Mouse (Mus musculus) liver, embryonic 15.5 days (tissue): Measurements from ENCODE around the gene Gm20388. TPM values are rescaled to one million over a fixed set of nuclear protein-coding genes. Genes with fewer than 3 reads are reported as not detected.

ENCODE experiments used
- ATAC-seq: fragments of 200-750 bp; cut with Nextera tagmentation; 2 replicates; pipeline ENCODE4 v1.8.0; 2017; ENCODE audit warnings: moderate number of reproducible peaks, mild to moderate bottlenecking, moderate library complexity; ENCODE audit not compliant: insufficient read depth
- H3K27ac ChIP-seq: fragments of 300-500 bp; sonication (generic); replicated peaks from 2 replicates; pipeline ENCODE4 v1.5.1; 2015; ENCODE audit warnings: mild to moderate bottlenecking, inconsistent platforms
- H3K27me3 ChIP-seq: fragments of 300-500 bp; sonication (generic); 2 replicates; pipeline ENCODE4 v1.6.1; 2015; ENCODE audit warnings: mild to moderate bottlenecking, inconsistent platforms
- H3K36me3 ChIP-seq: fragments of 300-500 bp; sonication (generic); replicated peaks from 2 replicates; pipeline ENCODE4 v1.6.1; 2015; ENCODE audit warnings: moderate library complexity, mild to moderate bottlenecking, inconsistent platforms
- H3K4me1 ChIP-seq: fragments of 300-500 bp; sonication (generic); replicated peaks from 2 replicates; pipeline ENCODE4 v1.6.1; 2015; ENCODE audit warnings: inconsistent platforms
- H3K4me2 ChIP-seq: fragments of 300-500 bp; sonication (generic); 2 replicates; pipeline ENCODE4 v1.6.1; 2015; ENCODE audit warnings: moderate library complexity, mild to moderate bottlenecking, inconsistent platforms
- H3K4me3 ChIP-seq: fragments of 300-500 bp; sonication (generic); replicated peaks from 2 replicates; pipeline ENCODE4 v1.5.1; 2015; ENCODE audit warnings: mild to moderate bottlenecking, inconsistent platforms
- H3K9ac ChIP-seq: fragments of 300-500 bp; sonication (generic); 2 replicates; pipeline ENCODE4 v1.6.1; 2015; ENCODE audit warnings: moderate library complexity, mild to moderate bottlenecking, inconsistent platforms
- H3K9me3 ChIP-seq: fragments of 300-500 bp; sonication (generic); replicated peaks from 2 replicates; pipeline ENCODE4 v1.6.1; 2016; ENCODE audit warnings: inconsistent platforms
- WGBS: fragments of 180-500 bp; shearing (Covaris S2); methylation state at CpG from one replicate; pipeline ENCODE4 v1.1.7; 2015; ENCODE audit warnings: mixed read lengths; ENCODE audit not compliant: insufficient replicate concordance; 5-methylcytosine and 5-hydroxymethylcytosine counted together
- polyA plus RNA-seq: library from polyadenylated mRNA; unstranded; fragments of >200 nt; fragmentation: Nextera tagmentation; extraction: Ambion mirVana; gene quantifications from 2 replicates; pipeline ENCODE4 v1.2.1, GENCODE M21; 2015

Gene Gm20388
- polyA plus RNA-seq, 1 experiment from 2014 or later, result not detected

DNA sequence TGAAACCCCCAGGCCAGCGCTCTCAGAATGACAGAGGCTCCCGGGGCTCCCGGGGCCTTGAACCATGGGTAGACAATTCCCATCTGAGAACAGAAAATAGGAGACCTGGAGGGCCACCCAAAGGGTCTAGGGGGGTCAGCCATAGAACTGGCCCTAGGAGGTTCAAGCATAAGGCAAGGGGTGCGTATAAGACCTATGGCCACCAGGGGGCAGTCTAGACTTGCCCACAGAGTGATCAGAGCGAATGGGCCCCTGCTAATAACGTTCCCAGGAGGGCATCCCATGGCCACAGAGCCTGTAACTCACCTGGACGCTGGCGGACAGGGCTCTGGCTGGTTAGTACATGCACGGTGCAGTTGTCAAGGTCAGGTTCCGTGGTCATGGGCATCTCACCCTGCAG, 2590.2 kb downstream of the Gm20388 start:
- 0 out of 2 replicates have a peak, but pooled peaks cover 6% of the 10 kb centered on the region for H3K4me1 ChIP-seq
- no peaks in the 10 kb centered on the region for H3K9me3 ChIP-seq
- H3K27ac ChIP-seq, result no peak overlapping the region
- WGBS, result 37% methylated on average over 10 of the region's 10 CpGs
- H3K4me2 ChIP-seq, result no peak overlapping the region
- H3K36me3 ChIP-seq, result peaks cover 95% of the 10 kb centered on the region
- H3K4me3 ChIP-seq, result no peak overlapping the region
- peak; percentile 47 for ATAC-seq
- H3K9ac ChIP-seq, result no peak overlapping the region
- no peaks in the 10 kb centered on the region for H3K27me3 ChIP-seq

DNA sequence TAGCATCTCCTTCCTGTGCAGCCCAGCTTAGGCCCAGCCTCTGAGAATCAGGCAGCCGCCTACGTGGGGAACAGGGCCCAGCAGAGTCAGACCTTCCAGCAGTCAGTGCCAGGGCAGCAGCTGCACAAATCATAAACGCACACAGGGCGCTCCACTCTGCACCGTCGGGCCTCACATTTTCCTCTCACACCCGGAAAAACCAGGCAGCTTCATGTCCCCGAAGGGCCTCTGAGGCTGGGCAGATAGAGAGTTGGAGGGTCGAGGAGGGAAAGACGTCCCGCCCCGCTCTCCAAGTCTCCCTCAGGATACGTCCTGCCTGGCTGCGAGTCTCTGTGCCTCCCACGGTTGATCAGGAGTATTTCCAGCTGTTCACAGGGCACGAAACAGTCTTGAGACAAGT, 2600.9 kb downstream of the Gm20388 start:
- no peak overlapping the region for H3K27ac ChIP-seq
- no peak for ATAC-seq

DNA sequence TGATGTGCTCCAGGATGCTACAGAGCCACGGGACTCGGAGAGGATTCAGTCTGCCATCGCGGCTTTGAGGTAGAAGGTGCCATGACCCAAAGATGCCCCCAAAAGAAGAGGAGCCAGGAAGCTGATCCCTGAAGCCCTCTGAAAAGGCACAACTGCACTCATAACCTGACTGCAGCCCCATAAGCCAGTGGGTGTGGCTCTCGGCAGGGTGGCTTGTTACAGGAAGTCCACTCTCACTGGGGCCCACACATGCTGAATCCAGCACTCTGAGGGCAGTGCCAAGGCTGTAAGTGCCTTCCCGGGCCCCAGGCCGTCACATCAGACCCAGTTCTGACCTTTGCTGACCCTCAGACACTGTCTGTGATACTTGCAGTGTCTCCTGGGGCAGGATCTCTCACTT, 2601.8 kb downstream of the Gm20388 start:
- Histone ChIP-seq H3K27me3 (no peaks in the 10 kb centered on the region), H3K36me3 (peaks cover 76% of the 10 kb centered on the region), H3K27ac (no peak overlapping the region; the same call in 1 of the 2 replicates), H3K4me2 (no peak overlapping the region), H3K4me1 (peaks cover 46% of the 10 kb centered on the region), H3K9ac (no peak overlapping the region), H3K4me3 (no peak overlapping the region), H3K9me3 (no peaks in the 10 kb centered on the region)
- 77% methylated on average over 7 of the region's 7 CpGs for WGBS
- ATAC-seq, result no peak

More for the DNA sequence above, 2600.9 kb downstream of the Gm20388 start:
- Histone ChIP-seq H3K4me3 (no peak overlapping the region), H3K4me1 (peaks cover 38% of the 10 kb centered on the region), H3K27me3 (no peaks in the 10 kb centered on the region), H3K4me2 (no peak overlapping the region), H3K9ac (no peak overlapping the region), H3K36me3 (peaks cover 75% of the 10 kb centered on the region), H3K9me3 (no peaks in the 10 kb centered on the region)
- 77% methylated on average over 16 of the region's 16 CpGs for WGBS

DNA sequence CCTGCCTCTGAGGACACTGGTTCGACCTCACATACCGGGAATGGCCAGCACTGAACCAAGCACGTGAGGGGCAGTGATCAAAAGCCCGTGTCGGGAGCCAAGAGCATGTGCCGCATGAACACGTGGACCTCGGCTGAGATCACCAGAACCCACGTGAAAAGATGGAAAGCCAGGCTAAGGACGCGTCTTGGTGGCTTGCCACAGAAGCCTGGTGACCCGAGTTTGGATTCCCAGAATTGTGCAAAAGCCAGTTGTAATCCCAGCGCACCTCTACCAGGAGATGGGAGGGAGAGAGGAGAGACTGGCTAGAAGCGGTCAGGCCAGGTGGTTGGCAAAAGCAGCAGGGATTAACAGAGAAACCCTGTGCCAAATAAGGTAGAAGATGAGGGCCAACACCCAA, 2605.1 kb downstream of the Gm20388 start:
- Histone ChIP-seq H3K27ac (no peak overlapping the region), H3K9ac (no peak overlapping the region), H3K27me3 (no peaks in the 10 kb centered on the region), H3K4me1 (peaks cover 64% of the 10 kb centered on the region), H3K36me3 (peaks cover 55% of the 10 kb centered on the region), H3K9me3 (no peaks in the 10 kb centered on the region), H3K4me2 (no peak overlapping the region), H3K4me3 (no peak overlapping the region)
- 86% methylated on average over 14 of the region's 14 CpGs for whole genome bisulfite sequencing
- no peak for ATAC-seq

DNA sequence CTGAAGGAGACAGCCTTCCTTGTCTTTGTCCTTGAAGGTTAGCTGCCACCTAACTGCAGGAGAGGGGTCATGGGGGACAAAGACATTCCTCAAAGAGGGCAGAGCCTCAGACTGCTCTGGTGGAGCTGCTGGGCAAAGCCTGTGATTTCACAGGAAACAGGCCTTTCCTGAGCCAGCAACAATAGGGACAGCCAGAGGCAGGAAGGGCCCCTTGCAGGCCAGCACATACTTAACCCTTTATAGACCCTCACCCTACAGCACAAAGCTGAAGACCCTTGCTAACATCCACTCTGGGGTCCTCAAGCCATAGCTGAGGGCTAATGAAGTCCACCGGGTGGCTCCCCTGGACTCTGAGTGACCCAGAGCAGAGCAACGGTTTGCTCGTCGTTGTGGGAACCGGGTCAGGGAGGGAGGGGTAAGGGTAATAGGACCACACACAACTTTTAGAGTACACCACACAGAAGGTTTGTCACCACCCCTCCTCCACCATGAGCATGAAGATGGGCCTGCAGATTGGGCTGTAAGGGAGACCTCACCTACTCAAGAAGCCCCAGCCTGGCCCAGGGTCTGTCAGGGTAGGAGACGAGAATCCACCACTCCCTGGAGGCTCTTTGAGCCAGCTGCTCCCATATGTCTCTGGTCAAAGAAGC, 2607.0 kb downstream of the Gm20388 start:
- no peak overlapping the region for H3K4me2 ChIP-seq
- WGBS, result 22% methylated on average over 6 of the region's 6 CpGs
- H3K27ac ChIP-seq, result peak overlapping the region; percentile 48
- H3K36me3 ChIP-seq, result peaks cover 41% of the 10 kb centered on the region
- H3K4me1 ChIP-seq, result peaks cover 63% of the 10 kb centered on the region
- no peaks in the 10 kb centered on the region for H3K9me3 ChIP-seq
- H3K9ac ChIP-seq, result no peak overlapping the region
- no peak for ATAC-seq
- H3K27me3 ChIP-seq, result no peaks in the 10 kb centered on the region
- H3K4me3 ChIP-seq, result no peak overlapping the region

DNA sequence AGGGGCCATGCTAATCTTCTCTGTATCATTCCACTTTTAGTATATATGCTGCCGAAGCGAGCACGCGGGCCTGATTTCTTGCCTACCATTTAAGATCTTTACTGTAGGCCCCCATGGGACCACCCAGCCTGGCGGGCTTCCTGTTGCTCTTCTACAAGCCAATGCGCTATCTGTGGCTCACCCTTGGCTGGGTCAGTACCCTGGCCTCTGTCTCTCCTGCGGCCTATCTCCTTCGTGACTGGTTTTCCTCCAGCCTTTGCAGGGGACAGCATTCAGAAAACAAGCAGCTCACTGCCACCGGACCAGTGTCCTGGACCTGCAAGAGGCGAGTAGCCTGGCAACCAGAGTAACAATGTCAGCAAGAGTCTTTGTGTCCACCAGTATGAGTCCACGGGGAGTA, 2610.0 kb downstream of the Gm20388 start:
- Histone ChIP-seq H3K4me2 (no peak overlapping the region), H3K36me3 (peaks cover 33% of the 10 kb centered on the region), H3K4me1 (peaks cover 91% of the 10 kb centered on the region), H3K9ac (no peak overlapping the region; the same call in 1 of the 2 replicates), H3K4me3 (no peak overlapping the region), H3K27ac (peak overlapping the region; percentile 59), H3K27me3 (no peaks in the 10 kb centered on the region), H3K9me3 (no peaks in the 10 kb centered on the region)
- ATAC-seq, result no peak
- 54% methylated on average over 11 of the region's 11 CpGs for WGBS

DNA sequence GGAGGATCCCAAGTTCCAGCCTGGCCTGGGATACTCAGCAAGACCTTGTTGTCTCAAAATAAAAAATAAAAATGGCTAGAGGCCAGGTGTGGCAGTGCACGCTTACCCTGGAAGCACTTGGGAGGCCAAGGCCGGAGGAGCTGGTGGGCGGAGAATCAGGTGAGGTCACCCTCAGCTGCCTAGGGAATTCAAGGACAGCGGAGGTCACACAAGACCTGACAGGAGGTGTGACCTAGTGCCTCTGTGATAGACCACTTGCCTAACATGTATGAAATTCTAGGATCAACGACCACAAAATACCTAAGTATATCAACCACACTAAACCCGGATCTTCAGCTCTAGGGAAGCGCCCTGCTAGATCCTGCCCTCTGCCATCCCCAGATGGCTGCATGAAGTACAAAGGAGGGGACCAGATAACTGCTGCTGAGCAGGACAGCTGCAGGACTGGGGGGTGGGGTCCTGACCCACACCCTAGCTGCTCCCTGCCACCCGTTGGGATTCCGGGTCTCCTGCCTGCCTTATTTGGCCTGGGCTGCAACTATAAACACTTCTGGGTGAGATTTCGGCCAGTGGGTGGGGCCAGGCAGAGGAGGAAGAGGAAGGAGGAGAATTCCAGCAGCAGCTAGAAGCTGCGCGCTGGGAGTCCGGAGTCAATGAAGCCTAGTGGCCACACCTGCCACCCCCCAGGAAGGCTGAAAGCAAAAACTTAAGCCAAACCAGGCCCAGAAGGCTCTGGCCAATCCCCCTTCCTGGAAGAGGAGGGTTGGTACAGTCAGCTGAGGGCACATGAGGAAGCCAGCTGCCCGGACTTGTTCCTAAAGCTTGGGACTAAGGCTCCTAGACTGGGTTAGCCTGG, 2612.4 kb downstream of the Gm20388 start:
- peak overlapping the region; percentile 79 for H3K27ac ChIP-seq
- no peak overlapping the region for H3K9ac ChIP-seq
- H3K4me1 ChIP-seq, result peaks cover 94% of the 10 kb centered on the region
- H3K36me3 ChIP-seq, result peaks cover 29% of the 10 kb centered on the region
- no peaks in the 10 kb centered on the region for H3K27me3 ChIP-seq
- no peak overlapping the region; the same call in 1 of the 2 replicates for H3K4me3 ChIP-seq
- peak overlapping the region; percentile 19 for H3K4me2 ChIP-seq
- no peak for ATAC-seq
- WGBS, result 53% methylated on average over 14 of the region's 14 CpGs
- H3K9me3 ChIP-seq, result no peaks in the 10 kb centered on the region

DNA sequence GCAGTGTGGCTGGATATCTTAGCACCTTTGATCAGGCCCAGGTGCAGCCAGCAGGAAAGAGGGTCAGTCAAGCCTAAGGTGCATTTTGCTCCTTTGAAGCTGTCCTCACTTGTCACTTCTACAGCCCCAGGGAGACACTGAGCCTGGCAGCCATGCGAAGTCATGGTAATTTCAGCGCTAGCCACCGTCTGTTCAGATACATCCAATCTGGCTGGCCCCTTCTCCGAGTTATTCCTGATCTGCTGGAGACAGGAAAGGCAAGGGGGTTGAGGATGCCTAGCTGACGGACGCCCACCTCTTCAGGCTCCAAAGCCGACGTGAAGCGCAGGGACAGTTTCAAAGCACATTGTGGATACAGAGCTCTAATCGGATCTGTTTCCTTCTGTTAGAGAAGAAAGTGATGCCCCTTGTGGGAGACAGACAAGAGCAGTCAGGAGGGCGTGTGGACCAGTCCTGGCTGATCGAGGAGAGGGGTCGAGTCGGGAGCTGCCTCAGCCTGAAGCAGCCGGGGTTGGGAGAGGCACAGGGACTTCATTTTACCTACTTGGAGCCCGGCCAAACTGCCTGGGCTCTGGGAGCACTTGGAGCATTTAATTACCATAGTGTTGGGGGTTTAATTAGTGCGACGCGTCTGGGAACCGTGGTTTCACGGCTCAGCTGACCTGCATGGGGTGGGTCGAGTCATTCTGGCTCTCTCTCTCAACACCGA, 2613.2 kb downstream of the Gm20388 start:
- ATAC-seq, result no peak
- Histone ChIP-seq H3K27me3 (no peaks in the 10 kb centered on the region), H3K4me2 (peak overlapping the region; percentile 19), H3K9ac (0 out of 2 replicates have a peak overlapping the region, but pooled peaks have one; percentile 17), H3K36me3 (peaks cover 32% of the 10 kb centered on the region), H3K4me1 (peaks cover 88% of the 10 kb centered on the region), H3K9me3 (no peaks in the 10 kb centered on the region), H3K27ac (peak overlapping the region; percentile 79), H3K4me3 (no peak overlapping the region; the same call in 1 of the 2 replicates)
- WGBS, result 47% methylated on average over 23 of the region's 23 CpGs

DNA sequence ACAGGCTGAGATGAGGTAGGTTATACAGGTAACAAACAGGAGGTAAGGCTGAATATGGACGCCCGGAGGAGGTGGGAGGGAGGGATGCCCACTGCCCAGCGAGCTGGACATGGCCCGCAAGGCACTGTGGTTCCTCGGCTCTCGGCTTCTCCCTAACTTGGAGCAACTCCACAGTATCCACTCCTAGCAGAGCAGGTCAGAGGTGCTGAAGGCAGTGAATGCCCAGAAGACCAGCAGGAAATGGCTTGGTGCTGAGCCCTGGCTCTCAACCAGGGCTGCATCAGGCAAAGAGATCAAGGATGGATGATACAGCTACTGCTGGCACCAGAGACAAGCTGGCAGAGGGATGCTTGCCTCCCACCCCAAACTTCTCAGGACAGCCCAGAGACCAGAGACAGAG, 2613.9 kb downstream of the Gm20388 start:
- Histone ChIP-seq H3K9ac (peak overlapping the region; percentile 17; the same call in 1 of the 2 replicates), H3K4me1 (peaks cover 81% of the 10 kb centered on the region), H3K9me3 (no peaks in the 10 kb centered on the region), H3K27ac (peak overlapping the region; percentile 79), H3K4me2 (peak overlapping the region; percentile 60), H3K4me3 (0 out of 2 replicates have a peak overlapping the region, but pooled peaks have one; percentile 17), H3K36me3 (peaks cover 38% of the 10 kb centered on the region), H3K27me3 (no peaks in the 10 kb centered on the region)
- 83% methylated on average over 6 of the region's 6 CpGs for WGBS
- 0 out of 2 replicates have a peak, but pooled peaks have one; percentile 8 for ATAC-seq

DNA sequence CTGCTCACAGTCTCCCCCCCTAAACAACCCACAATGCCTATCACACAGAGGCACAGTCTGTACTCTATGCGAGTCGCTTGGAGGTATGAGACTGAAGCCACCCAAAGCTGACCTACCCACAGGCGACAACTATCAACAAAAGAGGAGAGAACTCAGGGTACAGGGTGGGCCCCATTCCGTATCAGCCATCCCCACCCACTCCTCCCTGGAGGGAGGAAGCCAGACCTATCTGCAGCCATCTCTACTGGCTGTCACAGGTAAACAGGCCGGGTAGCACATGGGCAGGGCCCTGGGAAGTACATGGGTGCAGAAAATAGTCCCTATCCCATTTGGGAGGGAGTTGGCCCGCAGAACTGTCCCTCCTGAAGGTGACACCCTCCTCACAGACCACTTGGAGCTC, 2614.4 kb downstream of the Gm20388 start:
- Histone ChIP-seq H3K9ac (peak overlapping the region; percentile 43; the same call in 1 of the 2 replicates), H3K9me3 (no peaks in the 10 kb centered on the region), H3K27me3 (no peaks in the 10 kb centered on the region), H3K36me3 (peaks cover 42% of the 10 kb centered on the region), H3K4me3 (peak overlapping the region; percentile 17), H3K27ac (peak overlapping the region; percentile 79), H3K4me2 (peak overlapping the region; percentile 60), H3K4me1 (peaks cover 76% of the 10 kb centered on the region)
- 37% methylated on average over 6 of the region's 6 CpGs for WGBS
- ATAC-seq, result peak; percentile 85
